Comparison of ENCODE assay signal across 10 mouse cellular contexts in the genomic region with DNA sequence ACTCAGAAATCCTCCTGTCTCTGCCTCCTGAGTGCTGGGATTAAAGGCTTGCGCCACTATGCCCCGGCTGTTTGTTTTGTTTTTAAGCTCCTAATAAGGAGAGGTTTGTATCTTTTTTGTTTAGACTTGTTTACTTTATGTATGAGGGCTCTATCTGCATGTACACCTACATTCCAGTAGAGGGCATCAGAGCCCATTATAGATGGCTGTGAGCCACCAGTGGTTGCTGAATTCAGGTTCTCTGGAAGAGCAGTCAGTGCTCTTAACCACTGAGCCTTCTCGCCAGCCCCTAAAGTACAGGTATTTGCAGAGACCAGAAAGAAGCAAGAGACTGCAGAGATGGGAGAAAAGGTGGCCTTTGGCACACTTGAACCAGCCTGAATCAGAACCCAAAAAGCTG. TPM values are rescaled to one million over a fixed set of nuclear protein-coding genes. Genes with fewer than 3 reads are reported as not detected.
A peak's percentile ranks its signal among the peaks of the same experiment; 100 is the strongest.
DNase-seq lines count a peak whose midpoint lies in the region; ATAC-seq and TF ChIP-seq lines count a peak whose summit lies in the region.
"Had no signal": no experiment of that assay in that cellular context is flagged by ENCODE, and none has a peak within 500 bp of the region (broad histone marks: within the 10 kb centered on the region; RNA-seq: fewer than 3 reads in every experiment).

No protein-coding gene starts in this region.

- H3K27ac ChIP-seq in intestine, postnatal 0 days (ENCODE audit: low read depth, low read length) = no peak overlapping the region
- H3K27ac ChIP-seq in intestine, embryonic 16.5 days (ENCODE audit: low read length) = no peak overlapping the region
- no peak overlapping the region for H3K27ac ChIP-seq in forebrain, embryonic 16.5 days (ENCODE audit: low read length)
- no peak overlapping the region for H3K27ac ChIP-seq in layer of hippocampus, adult 2 months
- no peak overlapping the region for H3K27ac ChIP-seq in intestine, embryonic 15.5 days
- H3K27ac ChIP-seq: embryonic facial prominence, embryonic 13.5 days; liver, embryonic 13.5 days had no signal

- WGBS in intestine, postnatal 0 days = 38% methylated on average over 3 of the region's 3 CpGs
- WGBS in intestine, embryonic 16.5 days = 35% methylated on average over 3 of the region's 3 CpGs
- 35% methylated on average over 3 of the region's 3 CpGs for WGBS in forebrain, embryonic 16.5 days
- 32% methylated on average over 3 of the region's 3 CpGs for WGBS in intestine, embryonic 15.5 days

- H3K27me3 ChIP-seq in intestine, postnatal 0 days (replicated peaks; ENCODE audit: control insufficient read depth, insufficient read depth, low read length) = no peaks in the 10 kb centered on the region; the same call in 1 of the 2 replicates
- H3K27me3 ChIP-seq in intestine, embryonic 16.5 days (replicated peaks; ENCODE audit: control insufficient read depth, insufficient read depth, low read length) = no peaks in the 10 kb centered on the region
- no peaks in the 10 kb centered on the region for H3K27me3 ChIP-seq in forebrain, embryonic 16.5 days (replicated peaks; ENCODE audit: control insufficient read depth, insufficient read depth, low read length)
- no peaks in the 10 kb centered on the region for H3K27me3 ChIP-seq in intestine, embryonic 15.5 days (replicated peaks)
- H3K27me3 ChIP-seq: liver, embryonic 13.5 days had no signal

- DNase-seq in CD4-positive, CD25-positive, alpha-beta regulatory T cell, adult 2 months (ENCODE audit: low read depth, low spot score) = peak; percentile 75
- DNase-seq in ZHBTc4 (ENCODE audit: low read depth, low spot score) = peak; percentile 77
- DNase-seq in layer of hippocampus, adult 2 months (ENCODE audit: low spot score in 2 of 2) = peak in 1 of 2 experiments; percentile 32
- DNase-seq in naive thymus-derived CD4-positive, alpha-beta T cell, adult 2 months (ENCODE audit: low read depth) = peak; percentile 73
- DNase-seq: liver, embryonic 13.5 days had no signal

- ATAC-seq in intestine, postnatal 0 days = no peak
- no peak; the same call in 1 of the 2 replicates for ATAC-seq in intestine, embryonic 16.5 days
- ATAC-seq in forebrain, embryonic 16.5 days = peak; percentile 59; the same call in 1 of the 2 replicates
- ATAC-seq in intestine, embryonic 15.5 days = no peak

- no peak overlapping the region for H3K4me3 ChIP-seq in intestine, postnatal 0 days (ENCODE audit: low read depth, low read length)
- H3K4me3 ChIP-seq in intestine, embryonic 16.5 days (ENCODE audit: low read length) = no peak overlapping the region
- no peak overlapping the region for H3K4me3 ChIP-seq in forebrain, embryonic 16.5 days (replicated peaks; ENCODE audit: low read length)
- no peak overlapping the region for H3K4me3 ChIP-seq in layer of hippocampus, adult 2 months
- H3K4me3 ChIP-seq in intestine, embryonic 15.5 days (replicated peaks) = no peak overlapping the region
- H3K4me3 ChIP-seq: embryonic facial prominence, embryonic 13.5 days; liver, embryonic 13.5 days had no signal

- H3K36me3 ChIP-seq in intestine, postnatal 0 days (ENCODE audit: control insufficient read depth, insufficient read depth) = no peaks in the 10 kb centered on the region
- no peaks in the 10 kb centered on the region for H3K36me3 ChIP-seq in intestine, embryonic 16.5 days (ENCODE audit: control insufficient read depth, insufficient read depth, low read length)
- no peaks in the 10 kb centered on the region for H3K36me3 ChIP-seq in forebrain, embryonic 16.5 days (ENCODE audit: control insufficient read depth, insufficient read depth)
- no peaks in the 10 kb centered on the region for H3K36me3 ChIP-seq in intestine, embryonic 15.5 days
- H3K36me3 ChIP-seq: embryonic facial prominence, embryonic 13.5 days; liver, embryonic 13.5 days had no signal

- peak; percentile 84 for TF ChIP-seq CTCF in intestine, postnatal 0 days (IDR thresholded peaks at IDR 0.05; ENCODE audit: low read depth)
- peak; percentile 89 for TF ChIP-seq CTCF in layer of hippocampus, adult 2 months (conservative IDR thresholded peaks at IDR 0.05)

- no peak overlapping the region for H3K4me2 ChIP-seq in intestine, postnatal 0 days (replicated peaks; ENCODE audit: low read depth)
- H3K4me2 ChIP-seq in intestine, embryonic 16.5 days (ENCODE audit: low read depth, low read length) = no peak overlapping the region
- no peak overlapping the region for H3K4me2 ChIP-seq in forebrain, embryonic 16.5 days (ENCODE audit: low read length)
- no peak overlapping the region for H3K4me2 ChIP-seq in intestine, embryonic 15.5 days (replicated peaks)
- H3K4me2 ChIP-seq: embryonic facial prominence, embryonic 13.5 days; liver, embryonic 13.5 days had no signal

- H3K9me3 ChIP-seq in intestine, postnatal 0 days (ENCODE audit: control insufficient read depth) = no peaks in the 10 kb centered on the region
- no peaks in the 10 kb centered on the region for H3K9me3 ChIP-seq in intestine, embryonic 16.5 days (ENCODE audit: control insufficient read depth, low read length)
- H3K9me3 ChIP-seq in forebrain, embryonic 16.5 days (ENCODE audit: control insufficient read depth, low read length) = no peaks in the 10 kb centered on the region
- H3K9me3 ChIP-seq in intestine, embryonic 15.5 days = no peaks in the 10 kb centered on the region
- H3K9me3 ChIP-seq: embryonic facial prominence, embryonic 13.5 days; liver, embryonic 13.5 days had no signal

- no peak overlapping the region for H3K9ac ChIP-seq in intestine, postnatal 0 days (ENCODE audit: low read depth, low read length)
- H3K9ac ChIP-seq in intestine, embryonic 16.5 days (ENCODE audit: low read depth, low read length) = no peak overlapping the region
- H3K9ac ChIP-seq in forebrain, embryonic 16.5 days (replicated peaks; ENCODE audit: low read depth, low read length) = no peak overlapping the region
- H3K9ac ChIP-seq in intestine, embryonic 15.5 days = no peak overlapping the region
- H3K9ac ChIP-seq: embryonic facial prominence, embryonic 13.5 days; liver, embryonic 13.5 days had no signal

- H3K4me1 ChIP-seq in intestine, postnatal 0 days (replicated peaks; ENCODE audit: control insufficient read depth, insufficient read depth, low read length) = no peaks in the 10 kb centered on the region
- no peaks in the 10 kb centered on the region for H3K4me1 ChIP-seq in intestine, embryonic 16.5 days (ENCODE audit: control insufficient read depth, insufficient read depth, low read length)
- H3K4me1 ChIP-seq in forebrain, embryonic 16.5 days (replicated peaks; ENCODE audit: control insufficient read depth, insufficient read depth, low read length) = no peaks in the 10 kb centered on the region
- H3K4me1 ChIP-seq in intestine, embryonic 15.5 days (replicated peaks) = no peaks in the 10 kb centered on the region
- H3K4me1 ChIP-seq: embryonic facial prominence, embryonic 13.5 days; liver, embryonic 13.5 days had no signal

RNA-seq across cellular contexts. Expression of a gene that starts 46.3 kb away (rescaled TPM):
- polyA plus RNA-seq in intestine, postnatal 0 days (2015; fragmentation: Nextera tagmentation; extraction: Ambion mirVana) = 3.6 and 3.8 TPM in 2 replicates
- polyA plus RNA-seq in intestine, embryonic 16.5 days (2015; fragmentation: Nextera tagmentation; extraction: Ambion mirVana) = 1.4 and 1.6 TPM in 2 replicates
- 2.1 and 2.3 TPM in 2 replicates for polyA plus RNA-seq in forebrain, embryonic 16.5 days (2015; fragmentation: Nextera tagmentation; extraction: Ambion mirVana)
- total RNA-seq in layer of hippocampus, adult 2 months (2021) = 1 to 10 TPM; 7.2 to 8.4 TPM
- 2.7 and 3.3 TPM in 2 replicates for polyA plus RNA-seq in intestine, embryonic 15.5 days (2015; fragmentation: Nextera tagmentation; extraction: Ambion mirVana)

RNA-seq across cellular contexts. Expression of a gene that starts 52.5 kb away (rescaled TPM):
- 0.59 and 1.0 TPM in 2 replicates for polyA plus RNA-seq in intestine, postnatal 0 days (2015; fragmentation: Nextera tagmentation; extraction: Ambion mirVana)
- 9.1 and 9.5 TPM in 2 replicates for polyA plus RNA-seq in intestine, embryonic 16.5 days (2015; fragmentation: Nextera tagmentation; extraction: Ambion mirVana)
- polyA plus RNA-seq in forebrain, embryonic 16.5 days (2015; fragmentation: Nextera tagmentation; extraction: Ambion mirVana) = not detected in 2 replicates
- not detected for total RNA-seq in layer of hippocampus, adult 2 months (2021)
- polyA plus RNA-seq in intestine, embryonic 15.5 days (2015; fragmentation: Nextera tagmentation; extraction: Ambion mirVana) = 5.1 and 6.9 TPM in 2 replicates
- polyA plus RNA-seq: embryonic facial prominence, embryonic 13.5 days had no signal
